Mouse (Mus musculus): ENCODE measurements around the gene Haus6.

DNA sequence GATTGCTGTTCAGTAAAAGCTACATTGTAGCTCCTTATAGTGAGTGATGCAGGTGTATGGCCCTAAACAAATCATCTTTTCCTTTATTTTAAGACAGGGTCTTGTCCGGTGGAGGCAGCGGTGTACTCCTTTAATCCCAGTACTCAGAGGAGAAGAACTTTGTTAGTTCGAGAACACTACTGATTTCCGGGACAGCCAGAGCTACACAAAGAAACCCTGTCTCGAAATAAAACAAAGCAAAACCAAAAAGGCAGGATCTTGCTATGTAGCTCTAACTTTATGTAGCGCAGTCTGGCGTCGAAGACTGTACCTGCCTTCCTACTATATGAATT lies 400 bp upstream of the Haus6 start:
- no peak for TF ChIP-seq CTCF (IDR thresholded peaks at IDR 0.05; ENCODE audit: borderline replicate concordance, extremely low read depth, insufficient read depth, insufficient read length)
- TF ChIP-seq POLR2A (IDR thresholded peaks at IDR 0.05; ENCODE audit: borderline replicate concordance, extremely low read depth, insufficient read depth, insufficient read length, poor library complexity, severe bottlenecking) = no peak
